Mouse (Mus musculus): Measurements from ENCODE around the gene AC170998.1.

DNA sequence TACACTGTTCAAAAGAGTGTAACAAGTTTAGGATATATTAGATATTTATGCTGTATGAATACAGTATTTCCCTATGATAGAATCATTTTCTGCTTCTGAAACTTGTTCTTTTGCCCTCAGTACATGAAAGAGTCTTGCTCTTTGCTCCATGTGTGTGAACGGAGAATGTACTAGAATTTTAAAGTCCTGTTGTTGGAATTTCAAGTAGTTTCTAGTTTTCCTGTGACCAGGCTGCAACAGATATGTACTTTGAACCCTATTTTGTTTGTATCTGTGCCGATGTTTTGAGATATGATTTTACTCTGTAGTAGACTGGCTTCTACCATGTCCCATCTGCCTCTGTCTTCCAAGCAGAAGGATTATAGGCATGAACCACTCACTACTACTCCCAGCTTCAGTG, 18.1 kb upstream of the AC170998.1 start:
- no peak for TF ChIP-seq POLR2A (IDR thresholded peaks at IDR 0.05; ENCODE audit: borderline replicate concordance, insufficient read depth, low read length)
- no peak for TF ChIP-seq CTCF (IDR thresholded peaks at IDR 0.05; ENCODE audit: borderline replicate concordance, insufficient read depth, low read depth, low read length)
